Mouse (Mus musculus) CD8-positive naive resting alpha-beta T cell, adult 57 days (primary cell): Measurements from ENCODE around the gene Ceacam2. TPM values are rescaled to one million over a fixed set of nuclear protein-coding genes. Genes with fewer than 3 reads are reported as not detected.

ENCODE experiments used
- total RNA-seq: library from RNA; stranded (reverse); gene quantifications from one replicate; pipeline ENCODE4 v1.2.4, GENCODE M21; 2023

The Ceacam2 gene
- total RNA-seq: 0.67 TPM

GRCm38 (mm10) chr7:25539376-25539907, at the start of gene Ceacam2:
Gene Ceacam2, minus strand, starts transcription at chr7:25539857.

GRCm38 (mm10) chr7:25477091-25477751, 62.4 kb downstream of the Ceacam2 start, which contains the start of gene Ceacam1:
Gene Ceacam1, minus strand, starts transcription at chr7:25477603.

Other genes starting within 250 kb of the Ceacam2 start
- 15.0 TPM for gene Pafah1b3, start 241.9 kb downstream of the Ceacam2 start, total RNA-seq
- not detected for gene Prr19, start 238.4 kb downstream of the Ceacam2 start, total RNA-seq
- gene Tmem145, start 233.8 kb downstream of the Ceacam2 start, total RNA-seq: not detected
- gene Megf8, start 222.7 kb downstream of the Ceacam2 start, total RNA-seq: 0.89 TPM
- not detected for gene Cnfn, start 170.1 kb downstream of the Ceacam2 start, total RNA-seq
- gene Lipe, start 141.1 kb downstream of the Ceacam2 start, total RNA-seq: 13.0 TPM
- not detected for gene Cxcl17, start 127.0 kb downstream of the Ceacam2 start, total RNA-seq
- gene Ceacam1, start 62.3 kb downstream of the Ceacam2 start, total RNA-seq: 4.8 TPM
- gene Erich4, start 76.0 kb upstream of the Ceacam2 start, total RNA-seq: not detected
- gene Dmac2, start 79.6 kb upstream of the Ceacam2 start, total RNA-seq: 72.9 TPM
- gene B3gnt8, start 86.8 kb upstream of the Ceacam2 start, total RNA-seq: 2.9 TPM
- 25.8 TPM for gene Bckdha, start 119.1 kb upstream of the Ceacam2 start, total RNA-seq
- 51.6 TPM for gene Exosc5, start 119.3 kb upstream of the Ceacam2 start, total RNA-seq
- gene Tmem91, start 135.3 kb upstream of the Ceacam2 start, total RNA-seq: not detected
- 22.8 TPM for gene B9d2, start 140.9 kb upstream of the Ceacam2 start, total RNA-seq
- gene Tgfb1, start 147.1 kb upstream of the Ceacam2 start, total RNA-seq: 123 TPM
- gene Ccdc97, start 179.2 kb upstream of the Ceacam2 start, total RNA-seq: 87.8 TPM
- 208 TPM for gene Hnrnpul1, start 214.9 kb upstream of the Ceacam2 start, total RNA-seq
- gene Axl, start 248.8 kb upstream of the Ceacam2 start, total RNA-seq: 5.1 TPM